Mouse (Mus musculus) heart, adult 2 months (tissue): ENCODE measurements at regions not wholly inside any gene's neighbourhood (a gene's known extent, or its start where the extent isn't known, plus 50 kb on each side); places are given as distances from the start of the nearest gene placed in this dataset.

ENCODE experiments used
- CTCF ChIP-seq: fragments of 200-600 bp; IDR thresholded peaks from 2 replicates; pipeline ENCODE4 v1.8.1; 2022; ENCODE audit warnings: antibody characterized with exemption, mild to moderate bottlenecking, moderate library complexity
- POLR2A ChIP-seq: fragments of 200-500 bp; IDR thresholded peaks from 2 replicates; pipeline ENCODE4 v1.6.1; 2011; ENCODE audit warnings: mild to moderate bottlenecking, low read depth, low read length, control low read depth; ENCODE audit not compliant: insufficient read depth

DNA sequence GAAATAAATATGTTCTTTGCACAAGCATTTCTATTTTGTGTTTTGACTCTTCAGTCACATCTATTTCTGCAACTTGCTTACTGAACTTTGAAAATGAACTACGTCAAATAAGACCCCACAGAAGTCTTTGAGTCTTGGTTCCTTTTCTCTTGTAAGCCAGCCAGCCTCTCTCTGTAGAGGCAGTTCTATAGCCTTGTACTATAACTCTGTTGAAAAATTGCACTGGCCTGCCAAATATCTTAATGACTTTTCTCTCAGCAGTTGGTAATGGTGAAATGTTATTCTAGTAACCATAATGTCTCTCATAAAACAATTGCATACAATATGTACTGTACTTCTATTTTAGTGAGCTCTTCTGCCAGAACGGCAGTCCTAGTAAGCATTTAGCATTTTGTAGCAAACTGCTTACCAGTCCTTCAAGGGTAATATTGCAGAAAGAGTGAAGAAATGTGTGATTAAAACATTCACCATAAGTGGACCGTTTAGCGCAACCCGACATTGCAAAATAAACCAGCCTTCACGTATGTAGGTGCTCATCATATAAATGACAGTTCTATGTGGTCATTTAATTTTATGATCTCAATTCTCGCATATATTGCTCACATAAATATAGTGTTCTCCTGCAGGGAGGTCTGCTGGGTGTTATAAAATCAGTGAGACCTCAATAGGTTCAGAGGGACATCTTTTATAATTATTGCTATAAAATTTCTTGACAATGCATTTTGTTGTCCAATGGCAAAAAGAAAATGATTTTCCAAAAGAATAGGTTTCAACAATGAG is 149.3 kb upstream of the Tbc1d2b start:
- TF ChIP-seq CTCF (no peak), POLR2A (no peak)
